Mouse (Mus musculus) myocyte (in vitro differentiated cells): ENCODE results near the gene Tmem42. TPM values are rescaled to one million over a fixed set of nuclear protein-coding genes. Genes with fewer than 3 reads are reported as not detected.

Source experiments
- H3K27me3 ChIP-seq: one replicate; pipeline ENCODE4 v1.6.1; 2011; ENCODE audit not compliant: control insufficient read depth, insufficient read depth, insufficient read length
- H3K36me3 ChIP-seq: one replicate; pipeline ENCODE4 v1.6.1; 2011; ENCODE audit not compliant: control insufficient read depth, insufficient read depth
- H3K4me2 ChIP-seq: one replicate; pipeline ENCODE4 v1.6.1; 2011; ENCODE audit warnings: low read depth, control low read depth
- H3K4me3 ChIP-seq: one replicate; pipeline ENCODE4 v1.5.1; 2011; ENCODE audit warnings: mild to moderate bottlenecking, control low read depth, moderate library complexity
- H3K79me2 ChIP-seq: one replicate; pipeline ENCODE4 v1.6.1; 2011; ENCODE audit not compliant: control insufficient read depth, insufficient read depth
- H3ac ChIP-seq: one replicate; pipeline ENCODE4 v1.6.1; 2011; ENCODE audit not compliant: control insufficient read depth, insufficient read length
- CEBPB ChIP-seq: IDR thresholded peaks from 2 replicates; pipeline ENCODE4 v1.6.1; 2011; ENCODE audit warnings: mild to moderate bottlenecking, moderate library complexity; ENCODE audit not compliant: poor library complexity, insufficient read depth, severe bottlenecking
- E2F4 ChIP-seq: IDR thresholded peaks from one replicate; pipeline ENCODE4 v1.6.1; 2011; ENCODE audit warnings: mild to moderate bottlenecking, control low read depth, moderate library complexity; ENCODE audit not compliant: insufficient read depth
- MAX ChIP-seq: IDR thresholded peaks from one replicate; pipeline ENCODE4 v1.6.1; 2011; ENCODE audit warnings: low read depth, mild to moderate bottlenecking, control low read depth
- MYOD1 ChIP-seq, 3 experiments: IDR thresholded peaks; one replicate each; pipeline ENCODE4 v1.6.1; 2011; ENCODE audit warnings: control low read depth in 2 of 3, low read depth in 2 of 3, mild to moderate bottlenecking in 2 of 3, moderate library complexity in 1 of 3; ENCODE audit not compliant: insufficient read length in 2 of 3, control insufficient read depth in 1 of 3
- MYOG ChIP-seq, 3 experiments: IDR thresholded peaks; one replicate each; pipeline ENCODE4 v1.6.1; 2011; ENCODE audit warnings: control low read depth in 2 of 3, low read depth in 2 of 3, mild to moderate bottlenecking in 2 of 3; ENCODE audit not compliant: insufficient read length in 2 of 3, control insufficient read depth in 1 of 3, insufficient read depth in 1 of 3
- POLR2A ChIP-seq: IDR thresholded peaks from one replicate; pipeline ENCODE4 v1.6.1; 2011; ENCODE audit warnings: low read depth, mild to moderate bottlenecking, control low read depth, moderate library complexity; ENCODE audit not compliant: insufficient read length
- POLR2AphosphoS2 ChIP-seq: IDR thresholded peaks from one replicate; pipeline ENCODE4 v1.6.1; 2011; ENCODE audit warnings: low read depth, control low read depth; ENCODE audit not compliant: insufficient read length
- REST ChIP-seq: IDR thresholded peaks from one replicate; pipeline ENCODE4 v1.6.1; 2011; ENCODE audit warnings: mild to moderate bottlenecking, control low read depth, moderate library complexity; ENCODE audit not compliant: insufficient read depth, insufficient read length
- SRF ChIP-seq: IDR thresholded peaks from one replicate; pipeline ENCODE4 v1.6.1; 2011; ENCODE audit warnings: low read depth; ENCODE audit not compliant: control insufficient read depth, insufficient read length
- TCF12 ChIP-seq: IDR thresholded peaks from one replicate; pipeline ENCODE4 v1.6.1; 2011; ENCODE audit warnings: mild to moderate bottlenecking, control low read depth; ENCODE audit not compliant: poor library complexity, insufficient read depth, severe bottlenecking
- TCF3 ChIP-seq: IDR thresholded peaks from one replicate; pipeline ENCODE4 v1.6.1; 2011; ENCODE audit warnings: low read depth, control low read depth; ENCODE audit not compliant: insufficient read length
- USF1 ChIP-seq: IDR thresholded peaks from one replicate; pipeline ENCODE4 v1.6.1; 2011; ENCODE audit warnings: low read depth, mild to moderate bottlenecking, control low read depth, moderate library complexity
- polyA plus RNA-seq: library from polyadenylated mRNA; unstranded; fragments of >200 nt; fragmentation: generic; extraction: Trizol; gene quantifications from one replicate; pipeline ENCODE4 v1.2.1, GENCODE M21; 2012; ENCODE audit warnings: missing spikeins

The Tmem42 gene
- polyA plus RNA-seq, 1 experiment: 6.4 TPM

- Histone ChIP-seq H3ac (peak overlapping the region; percentile 53), H3K4me2 (peak overlapping the region; percentile 83), H3K27me3 (no peaks in the 10 kb centered on the region), H3K36me3 (peaks cover 1% of the 10 kb centered on the region), H3K4me3 (peak overlapping the region; percentile 72), H3K79me2 (no peaks in the 10 kb centered on the region)
- TF ChIP-seq E2F4 (no peak), MYOD1 (IDR thresholded peaks at IDR 0.05; ENCODE audit: control insufficient read depth in 1 of 3, insufficient read length in 2 of 3, low read depth in 2 of 3) (no peak), SRF (no peak), POLR2AphosphoS2 (no peak), MYOG (IDR thresholded peaks at IDR 0.05; ENCODE audit: control insufficient read depth in 1 of 3, insufficient read depth in 1 of 3, insufficient read length in 2 of 3, low read depth in 2 of 3) (no peak), TCF12 (no peak), CEBPB (no peak), MAX (no peak), POLR2A (no peak), TCF3 (no peak), USF1 (no peak), REST (no peak)
These were observed 682 bp downstream of the Tmem42 start for GRCm38 (mm10) chr9:123021636-123022379.

GRCm38 (mm10) chr9:123024201-123024600, 3.1 kb downstream of the Tmem42 start:
- no peak overlapping the region for H3K4me2 ChIP-seq
- H3K27me3 ChIP-seq: no peaks in the 10 kb centered on the region
- no peak overlapping the region for H3K4me3 ChIP-seq
- H3ac ChIP-seq: no peak overlapping the region
- H3K36me3 ChIP-seq: no peaks in the 10 kb centered on the region
- TF ChIP-seq MYOD1 (IDR thresholded peaks at IDR 0.05; ENCODE audit: control insufficient read depth in 1 of 3, insufficient read length in 2 of 3, low read depth in 2 of 3) (no peak), SRF (no peak), POLR2A (no peak), USF1 (no peak), REST (no peak), CEBPB (no peak), MYOG (IDR thresholded peaks at IDR 0.05; ENCODE audit: control insufficient read depth in 1 of 3, insufficient read depth in 1 of 3, insufficient read length in 2 of 3, low read depth in 2 of 3) (no peak), MAX (no peak), TCF3 (no peak), E2F4 (no peak), POLR2AphosphoS2 (no peak), TCF12 (no peak)
- H3K79me2 ChIP-seq: no peaks in the 10 kb centered on the region

- no peaks in the 10 kb centered on the region for H3K27me3 ChIP-seq
- H3K4me2 ChIP-seq: no peak overlapping the region
- no peaks in the 10 kb centered on the region for H3K36me3 ChIP-seq
- H3K4me3 ChIP-seq: no peak overlapping the region
- no peak overlapping the region for H3ac ChIP-seq
- no peaks in the 10 kb centered on the region for H3K79me2 ChIP-seq
- TF ChIP-seq MAX (no peak), CEBPB (no peak), POLR2AphosphoS2 (no peak), E2F4 (no peak), SRF (no peak), TCF12 (no peak), TCF3 (no peak), MYOD1 (IDR thresholded peaks at IDR 0.05; ENCODE audit: control insufficient read depth in 1 of 3, insufficient read length in 2 of 3, low read depth in 2 of 3) (no peak), POLR2A (no peak), REST (no peak), USF1 (no peak), MYOG (IDR thresholded peaks at IDR 0.05; ENCODE audit: control insufficient read depth in 1 of 3, insufficient read depth in 1 of 3, insufficient read length in 2 of 3, low read depth in 2 of 3) (no peak)
These were observed 10.5 kb downstream of the Tmem42 start for GRCm38 (mm10) chr9:123031496-123032246.

GRCm38 (mm10) chr9:123034426-123034825, 13.3 kb downstream of the Tmem42 start, which contains the start of gene Tgm4:
Gene Tgm4, plus strand, starts transcription at chr9:123034726.
- no peaks in the 10 kb centered on the region for H3K79me2 ChIP-seq
- no peak within 1 kb of the TSS for H3ac ChIP-seq
- H3K27me3 ChIP-seq: peaks cover 2% of the 10 kb centered on the region
- no peak within 1 kb of the TSS for H3K4me2 ChIP-seq
- H3K36me3 ChIP-seq: no peaks in the 10 kb centered on the region
- TF ChIP-seq SRF (no peak), REST (no peak), TCF12 (no peak), TCF3 (no peak), POLR2A (no peak), USF1 (no peak), MYOG (IDR thresholded peaks at IDR 0.05; ENCODE audit: control insufficient read depth in 1 of 3, insufficient read depth in 1 of 3, insufficient read length in 2 of 3, low read depth in 2 of 3) (no peak), MYOD1 (IDR thresholded peaks at IDR 0.05; ENCODE audit: control insufficient read depth in 1 of 3, insufficient read length in 2 of 3, low read depth in 2 of 3) (no peak), MAX (no peak), CEBPB (no peak), E2F4 (no peak), POLR2AphosphoS2 (no peak)
- H3K4me3 ChIP-seq: no peak within 1 kb of the TSS
